Mouse (Mus musculus): ENCODE data around the gene Map3k9. TPM values are rescaled to one million over a fixed set of nuclear protein-coding genes. Genes with fewer than 3 reads are reported as not detected.

Map3k9 gene
- polyA plus RNA-seq, 1 experiment from 2014 or later, result 3.6 TPM

- no peaks in the 10 kb centered on the region for H3K9me3 ChIP-seq (replicated peaks; ENCODE audit: control insufficient read depth, low read length)
- H3K27me3 ChIP-seq (replicated peaks; ENCODE audit: control insufficient read depth, insufficient read depth, low read length), result no peaks in the 10 kb centered on the region
- DNase-seq (ENCODE audit: low spot score) (peak; percentile 15), ATAC-seq (no peak)
- H3K27ac ChIP-seq (ENCODE audit: low read depth, low read length), result no peak overlapping the region
- peaks cover 9% of the 10 kb centered on the region for H3K4me1 ChIP-seq (ENCODE audit: control insufficient read depth, insufficient read depth, low read length)
- no peak overlapping the region for H3K4me2 ChIP-seq (ENCODE audit: low read length)
- H3K36me3 ChIP-seq (ENCODE audit: control insufficient read depth, insufficient read depth, low read length), result no peaks in the 10 kb centered on the region
- WGBS, result 20% methylated on average over 8 of the region's 8 CpGs
- H3K4me3 ChIP-seq (ENCODE audit: low read depth, low read length), result no peak overlapping the region
- H3K9ac ChIP-seq (ENCODE audit: low read length), result no peak overlapping the region
Measured at GRCm38 (mm10) chr12:81810417-81810816, 29.4 kb upstream of the Map3k9 start.

DNA sequence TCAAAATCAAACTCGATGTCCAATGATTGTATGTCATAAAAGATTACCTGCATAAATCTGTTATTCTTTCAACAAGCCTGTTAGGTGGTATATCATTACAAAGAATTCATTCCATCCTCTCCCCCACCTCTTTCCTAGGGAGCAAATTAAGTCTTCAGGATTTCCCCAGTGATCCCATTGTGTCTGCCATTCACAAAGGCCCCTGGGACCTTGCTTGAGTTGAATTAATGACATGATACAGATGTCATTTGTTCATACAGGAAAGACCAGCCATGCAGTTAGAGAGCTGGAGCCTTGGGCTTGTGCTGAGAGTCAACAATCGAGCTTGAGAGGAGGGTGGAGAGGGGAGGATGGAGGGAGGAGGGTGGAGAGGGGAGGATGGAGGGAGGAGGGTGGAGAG lies 27.6 kb upstream of the Map3k9 start:
- no peak overlapping the region for H3K9ac ChIP-seq (ENCODE audit: low read length)
- DNase-seq (ENCODE audit: low spot score), result peak; percentile 25
- no peak overlapping the region for H3K4me3 ChIP-seq (ENCODE audit: low read depth, low read length)
- no peak overlapping the region for H3K4me2 ChIP-seq (ENCODE audit: low read length)
- H3K27me3 ChIP-seq (replicated peaks; ENCODE audit: control insufficient read depth, insufficient read depth, low read length), result no peaks in the 10 kb centered on the region
- no peaks in the 10 kb centered on the region for H3K36me3 ChIP-seq (ENCODE audit: control insufficient read depth, insufficient read depth, low read length)
- H3K27ac ChIP-seq (ENCODE audit: low read depth, low read length), result no peak overlapping the region
- no peak for ATAC-seq
- H3K9me3 ChIP-seq (replicated peaks; ENCODE audit: control insufficient read depth, low read length), result no peaks in the 10 kb centered on the region
- WGBS, result 50% methylated on average over 2 of the region's 2 CpGs
- peaks cover 9% of the 10 kb centered on the region for H3K4me1 ChIP-seq (ENCODE audit: control insufficient read depth, insufficient read depth, low read length)

GRCm38 (mm10) chr12:81807953-81808352 lies 27.0 kb upstream of the Map3k9 start:
- Histone ChIP-seq H3K4me2 (ENCODE audit: low read length) (peak overlapping the region; percentile 53), H3K9me3 (replicated peaks; ENCODE audit: control insufficient read depth, low read length) (no peaks in the 10 kb centered on the region), H3K27ac (ENCODE audit: low read depth, low read length) (peak overlapping the region; percentile 36; the same call in 1 of the 2 replicates), H3K4me3 (ENCODE audit: low read depth, low read length) (0 out of 2 replicates have a peak overlapping the region, but pooled peaks have one; percentile 20), H3K9ac (ENCODE audit: low read length) (peak overlapping the region; percentile 7; the same call in 1 of the 2 replicates), H3K4me1 (ENCODE audit: control insufficient read depth, insufficient read depth, low read length) (peaks cover 9% of the 10 kb centered on the region), H3K27me3 (replicated peaks; ENCODE audit: control insufficient read depth, insufficient read depth, low read length) (no peaks in the 10 kb centered on the region), H3K36me3 (ENCODE audit: control insufficient read depth, insufficient read depth, low read length) (no peaks in the 10 kb centered on the region)
- ATAC-seq (peak; percentile 47; the same call in 1 of the 2 replicates), DNase-seq (ENCODE audit: low spot score) (peak; percentile 71)
- WGBS, result 9% methylated on average over 11 of the region's 11 CpGs

GRCm38 (mm10) chr12:81807529-81807837 lies 26.5 kb upstream of the Map3k9 start:
- Histone ChIP-seq H3K9ac (ENCODE audit: low read length) (peak overlapping the region; percentile 7; the same call in 1 of the 2 replicates), H3K9me3 (replicated peaks; ENCODE audit: control insufficient read depth, low read length) (no peaks in the 10 kb centered on the region), H3K27ac (ENCODE audit: low read depth, low read length) (no peak overlapping the region), H3K27me3 (replicated peaks; ENCODE audit: control insufficient read depth, insufficient read depth, low read length) (no peaks in the 10 kb centered on the region), H3K36me3 (ENCODE audit: control insufficient read depth, insufficient read depth, low read length) (no peaks in the 10 kb centered on the region), H3K4me1 (ENCODE audit: control insufficient read depth, insufficient read depth, low read length) (peaks cover 9% of the 10 kb centered on the region), H3K4me2 (ENCODE audit: low read length) (peak overlapping the region; percentile 53), H3K4me3 (ENCODE audit: low read depth, low read length) (peak overlapping the region; percentile 20)
- ATAC-seq (peak; percentile 66; the same call in 1 of the 2 replicates), DNase-seq (ENCODE audit: low spot score) (no peak)
- WGBS, result 3% methylated on average over 7 of the region's 7 CpGs

GRCm38 (mm10) chr12:81806759-81807528 lies 26.0 kb upstream of the Map3k9 start:
- H3K9ac ChIP-seq (ENCODE audit: low read length), result 0 out of 2 replicates have a peak overlapping the region, but pooled peaks have one; percentile 7
- peak; percentile 24 for DNase-seq (ENCODE audit: low spot score)
- peak overlapping the region; percentile 20 for H3K4me3 ChIP-seq (ENCODE audit: low read depth, low read length)
- H3K4me2 ChIP-seq (ENCODE audit: low read length), result peak overlapping the region; percentile 53
- 34% methylated on average over 17 of the region's 17 CpGs for WGBS
- H3K4me1 ChIP-seq (ENCODE audit: control insufficient read depth, insufficient read depth, low read length), result peaks cover 9% of the 10 kb centered on the region
- no peaks in the 10 kb centered on the region for H3K27me3 ChIP-seq (replicated peaks; ENCODE audit: control insufficient read depth, insufficient read depth, low read length)
- ATAC-seq, result peak; percentile 42; the same call in 1 of the 2 replicates
- H3K27ac ChIP-seq (ENCODE audit: low read depth, low read length), result no peak overlapping the region; the same call in 1 of the 2 replicates
- no peaks in the 10 kb centered on the region for H3K36me3 ChIP-seq (ENCODE audit: control insufficient read depth, insufficient read depth, low read length)
- H3K9me3 ChIP-seq (replicated peaks; ENCODE audit: control insufficient read depth, low read length), result no peaks in the 10 kb centered on the region

DNA sequence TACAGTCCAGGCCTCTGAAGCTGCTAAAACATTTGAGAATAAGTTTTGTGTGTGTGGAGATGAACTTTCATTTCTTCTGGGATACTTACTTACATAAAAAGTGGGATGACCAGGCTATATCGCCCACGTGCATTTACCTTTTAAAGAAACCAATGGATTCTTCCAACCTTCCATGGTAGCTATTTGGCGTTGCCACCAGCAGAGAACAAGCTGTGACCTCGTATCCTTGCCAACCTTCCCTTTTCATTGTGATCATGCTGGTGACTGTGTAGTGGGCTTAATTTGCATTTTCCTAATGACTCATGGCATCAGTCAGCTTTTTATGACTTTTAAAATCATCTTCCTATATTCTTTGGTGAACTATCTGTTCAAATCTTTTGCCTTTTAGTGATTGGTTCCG lies 25.1 kb upstream of the Map3k9 start:
- H3K27ac ChIP-seq (ENCODE audit: low read depth, low read length), result no peak overlapping the region
- no peaks in the 10 kb centered on the region for H3K27me3 ChIP-seq (replicated peaks; ENCODE audit: control insufficient read depth, insufficient read depth, low read length)
- H3K4me2 ChIP-seq (ENCODE audit: low read length), result no peak overlapping the region
- ATAC-seq (no peak), DNase-seq (ENCODE audit: low spot score) (no peak)
- no peak overlapping the region for H3K9ac ChIP-seq (ENCODE audit: low read length)
- 76% methylated on average over 5 of the region's 5 CpGs for WGBS
- H3K36me3 ChIP-seq (ENCODE audit: control insufficient read depth, insufficient read depth, low read length), result no peaks in the 10 kb centered on the region
- H3K4me3 ChIP-seq (ENCODE audit: low read depth, low read length), result no peak overlapping the region
- H3K4me1 ChIP-seq (ENCODE audit: control insufficient read depth, insufficient read depth, low read length), result peaks cover 9% of the 10 kb centered on the region
- H3K9me3 ChIP-seq (replicated peaks; ENCODE audit: control insufficient read depth, low read length), result no peaks in the 10 kb centered on the region

GRCm38 (mm10) chr12:81803803-81804202 lies 22.8 kb upstream of the Map3k9 start:
- peaks cover 9% of the 10 kb centered on the region for H3K4me1 ChIP-seq (ENCODE audit: control insufficient read depth, insufficient read depth, low read length)
- DNase-seq (ENCODE audit: low spot score), result no peak
- H3K9me3 ChIP-seq (replicated peaks; ENCODE audit: control insufficient read depth, low read length), result no peaks in the 10 kb centered on the region
- no peak overlapping the region for H3K27ac ChIP-seq (ENCODE audit: low read depth, low read length)
- ATAC-seq, result no peak
- H3K27me3 ChIP-seq (replicated peaks; ENCODE audit: control insufficient read depth, insufficient read depth, low read length), result no peaks in the 10 kb centered on the region
- no peak overlapping the region for H3K9ac ChIP-seq (ENCODE audit: low read length)
- WGBS, result 53% methylated on average over 7 of the region's 7 CpGs
- no peak overlapping the region for H3K4me2 ChIP-seq (ENCODE audit: low read length)
- no peaks in the 10 kb centered on the region for H3K36me3 ChIP-seq (ENCODE audit: control insufficient read depth, insufficient read depth, low read length)
- no peak overlapping the region for H3K4me3 ChIP-seq (ENCODE audit: low read depth, low read length)

GRCm38 (mm10) chr12:81803016-81803415 lies 22.0 kb upstream of the Map3k9 start:
- 95% methylated on average over 3 of the region's 3 CpGs for WGBS
- Histone ChIP-seq H3K4me2 (ENCODE audit: low read length) (no peak overlapping the region), H3K4me3 (ENCODE audit: low read depth, low read length) (no peak overlapping the region), H3K27me3 (replicated peaks; ENCODE audit: control insufficient read depth, insufficient read depth, low read length) (no peaks in the 10 kb centered on the region), H3K4me1 (ENCODE audit: control insufficient read depth, insufficient read depth, low read length) (peaks cover 8% of the 10 kb centered on the region), H3K9me3 (replicated peaks; ENCODE audit: control insufficient read depth, low read length) (no peaks in the 10 kb centered on the region), H3K27ac (ENCODE audit: low read depth, low read length) (no peak overlapping the region), H3K36me3 (ENCODE audit: control insufficient read depth, insufficient read depth, low read length) (no peaks in the 10 kb centered on the region), H3K9ac (ENCODE audit: low read length) (no peak overlapping the region)
- no peak for DNase-seq (ENCODE audit: low spot score)
- ATAC-seq, result no peak

DNA sequence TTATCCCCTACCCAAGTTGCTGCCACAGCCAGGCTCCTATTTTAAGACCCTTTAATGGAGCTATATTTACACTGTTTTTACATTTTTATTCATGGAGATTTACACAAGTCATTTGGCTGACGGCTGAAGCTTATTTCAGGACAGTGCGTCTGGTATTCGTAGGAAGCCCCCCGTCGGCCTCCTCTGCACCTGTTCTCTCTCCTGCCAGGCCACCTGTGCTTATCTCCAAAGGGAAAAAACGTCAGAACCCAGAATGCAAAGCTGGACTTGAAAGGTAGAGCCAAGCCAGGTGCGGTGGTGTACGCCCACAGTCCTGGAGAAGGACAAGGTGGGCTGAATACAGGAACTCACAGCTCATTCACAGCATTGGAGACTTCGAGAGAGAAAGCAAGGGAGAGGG lies 20.2 kb upstream of the Map3k9 start:
- no peak for ATAC-seq
- no peak overlapping the region for H3K4me2 ChIP-seq (ENCODE audit: low read length)
- H3K4me1 ChIP-seq (ENCODE audit: control insufficient read depth, insufficient read depth, low read length), result no peaks in the 10 kb centered on the region
- no peaks in the 10 kb centered on the region for H3K9me3 ChIP-seq (replicated peaks; ENCODE audit: control insufficient read depth, low read length)
- WGBS, result 82% methylated on average over 9 of the region's 9 CpGs
- DNase-seq (ENCODE audit: low spot score), result no peak
- no peaks in the 10 kb centered on the region for H3K36me3 ChIP-seq (ENCODE audit: control insufficient read depth, insufficient read depth, low read length)
- no peak overlapping the region for H3K9ac ChIP-seq (ENCODE audit: low read length)
- no peak overlapping the region for H3K4me3 ChIP-seq (ENCODE audit: low read depth, low read length)
- H3K27ac ChIP-seq (ENCODE audit: low read depth, low read length), result no peak overlapping the region
- no peaks in the 10 kb centered on the region for H3K27me3 ChIP-seq (replicated peaks; ENCODE audit: control insufficient read depth, insufficient read depth, low read length)

All from forebrain, embryonic 14.5 days (tissue).